Mouse (Mus musculus) left cerebral cortex, adult 8-10 months (tissue): ENCODE data around the gene Rab23. TPM values are rescaled to one million over a fixed set of nuclear protein-coding genes. Genes with fewer than 3 reads are reported as not detected.

ENCODE experiments used
- DNase-seq, 2 experiments: peaks; one replicate each; pipeline ENCODE4 v3.0.0; 2022; ENCODE audit warnings: low spot score in 2 of 2
- total RNA-seq, 4 experiments: library from RNA; stranded (reverse); gene quantifications; 2 replicates each; pipeline ENCODE4 v1.2.4; 2022

Rab23 gene
- total RNA-seq, 4 experiments from 2014 or later, result 24.1 to 30.2 (median 27.6) TPM

DNA sequence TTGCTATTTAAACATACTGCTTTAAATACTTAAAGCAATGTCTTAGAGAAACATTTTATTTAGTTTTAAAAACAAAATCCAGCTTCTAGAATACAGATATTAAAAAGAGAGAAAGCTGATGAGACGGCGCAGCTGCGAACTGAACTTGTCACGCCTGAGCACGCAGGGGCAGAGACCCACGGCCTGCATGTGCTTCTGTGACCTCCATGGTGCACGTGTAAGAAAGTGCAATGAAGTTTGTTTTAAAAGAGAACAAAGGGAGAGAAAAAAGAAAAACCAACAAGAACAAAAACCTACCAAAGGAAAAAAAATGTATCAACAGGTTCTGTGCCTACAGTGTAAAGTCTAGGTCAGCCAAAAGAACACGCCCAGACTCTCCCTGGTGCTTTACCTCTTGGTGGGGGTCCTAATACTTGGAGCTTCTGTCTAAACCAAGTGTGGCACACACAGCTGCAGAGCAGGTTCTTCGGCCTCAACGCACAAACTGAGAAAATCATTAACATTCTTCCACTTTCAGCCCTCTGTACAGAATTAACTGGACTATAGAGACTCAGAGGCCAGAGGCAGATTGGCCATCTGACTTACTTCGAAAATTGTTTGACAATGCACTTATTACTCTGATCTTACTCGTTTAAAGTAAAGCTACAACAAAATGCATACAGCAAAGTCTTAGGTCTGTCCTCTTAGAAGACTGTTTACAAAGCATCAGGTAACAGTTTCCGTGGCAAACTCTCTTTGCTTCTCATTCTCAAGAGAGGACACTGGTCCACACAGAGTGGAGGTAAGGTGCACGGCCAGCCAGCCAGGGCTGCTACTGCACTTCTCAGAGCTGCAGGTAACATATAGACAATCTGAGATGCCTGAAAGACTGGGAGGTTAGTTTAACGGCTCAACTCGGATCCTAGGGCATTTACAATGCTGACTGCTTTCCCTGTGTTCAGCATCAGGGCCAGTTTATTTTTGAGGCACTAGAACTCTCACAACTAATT lies 47.1 kb downstream of the Rab23 start:
- DNase-seq, result no peak

GRCm38 (mm10) chr1:33768091-33768787 lies 48.6 kb downstream of the Rab23 start:
- no peak for DNase-seq

- DNase-seq, result no peak
Measured at GRCm38 (mm10) chr1:33768827-33769226, 49.1 kb downstream of the Rab23 start.

GRCm38 (mm10) chr1:33771621-33772020 lies 51.9 kb downstream of the Rab23 start:
- no peak for DNase-seq

- no peak for DNase-seq
Measured at GRCm38 (mm10) chr1:33772106-33772505, 52.4 kb downstream of the Rab23 start.

GRCm38 (mm10) chr1:33776175-33776611 lies 56.5 kb downstream of the Rab23 start:
- DNase-seq, result no peak

DNA sequence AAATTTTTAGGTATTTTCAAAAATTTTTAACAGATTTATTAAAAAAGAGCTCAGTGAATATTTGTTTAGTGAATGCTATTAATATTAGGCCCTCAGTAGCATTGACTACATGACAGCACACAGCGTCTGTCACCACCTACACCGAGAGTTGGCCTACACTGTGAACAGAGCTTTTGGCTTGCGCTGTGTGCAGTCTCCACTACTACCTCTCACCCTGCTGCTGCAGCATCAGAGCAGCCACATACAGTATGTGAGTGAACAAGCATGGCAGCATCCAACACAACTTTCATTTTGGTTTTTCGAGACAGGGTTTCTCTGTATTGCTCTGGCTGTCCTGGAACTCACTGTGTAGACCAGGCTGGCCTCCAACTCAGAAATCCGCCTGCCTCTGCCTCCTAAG lies 64.9 kb downstream of the Rab23 start:
- DNase-seq, result no peak

DNA sequence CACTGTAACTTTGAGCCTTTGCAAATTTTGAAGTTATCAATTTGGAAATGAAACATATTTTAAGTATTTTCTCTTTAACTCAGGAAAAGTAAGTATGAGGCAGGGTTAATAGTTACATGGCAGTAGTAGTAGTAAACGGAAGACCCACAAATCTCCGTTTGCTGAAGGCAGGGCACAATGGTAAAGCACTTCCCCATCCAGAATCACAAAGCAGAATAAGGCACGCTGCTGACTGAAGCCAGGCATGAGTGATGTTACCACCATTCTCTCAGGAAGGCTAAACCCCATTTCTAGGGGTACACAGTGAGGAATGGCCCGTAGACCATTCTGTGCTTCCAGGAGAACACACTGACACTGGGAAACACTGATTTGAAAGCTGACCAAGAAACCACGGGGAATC lies 68.4 kb downstream of the Rab23 start:
- DNase-seq, result no peak

DNA sequence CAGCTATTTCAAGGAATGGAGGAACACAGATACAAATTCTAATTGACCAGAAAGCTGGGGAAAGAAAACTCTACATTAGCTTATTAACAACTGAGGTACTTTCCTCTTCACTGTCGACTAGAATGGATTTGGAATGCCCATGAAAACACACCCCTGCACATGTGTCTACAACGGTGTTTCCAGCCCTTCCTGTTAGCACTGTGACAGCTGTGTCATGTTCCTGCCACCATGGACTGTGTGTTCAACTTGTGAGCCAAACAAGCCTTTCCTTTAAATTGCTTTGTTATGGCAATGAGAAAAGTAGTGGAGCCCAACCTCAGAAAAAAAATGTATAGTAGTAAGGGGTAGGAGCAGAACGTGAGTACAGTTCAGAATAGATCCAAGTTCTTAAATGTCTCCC lies 68.8 kb downstream of the Rab23 start:
- DNase-seq, result no peak

Other genes starting within 250 kb of the Rab23 start
- gene Prim2, start 50.1 kb upstream of the Rab23 start, total RNA-seq, result 1 to 10 TPM; 6.5 to 7.9 (median 7.4) TPM
- 10 to 100 TPM in 1 of 4 experiments, 1 to 10 TPM in 3; 9.5 to 10.1 (median 9.6) TPM for gene Bag2, start 37.9 kb downstream of the Rab23 start, total RNA-seq
- 10 to 100 TPM; 48.0 to 58.7 (median 54.0) TPM for gene Zfp451, start 94.7 kb downstream of the Rab23 start, total RNA-seq
- gene Bend6, start 187.9 kb downstream of the Rab23 start, total RNA-seq, result 100 to 1,000 TPM; 128 to 153 (median 139) TPM
- gene Dst, start 188.3 kb downstream of the Rab23 start, total RNA-seq, result 100 to 1,000 TPM; 223 to 258 (median 235) TPM